Mouse (Mus musculus) stomach, postnatal 0 days (tissue): ENCODE results near the gene Olfr1135. TPM values are rescaled to one million over a fixed set of nuclear protein-coding genes. Genes with fewer than 3 reads are reported as not detected.

ENCODE experiments used
- ATAC-seq: fragments of 200-750 bp; cut with Nextera tagmentation; 2 replicates; pipeline ENCODE4 v1.8.0; 2017; ENCODE audit not compliant: low FRiP score, low TSS enrichment
- DNase-seq: peaks from one replicate; pipeline ENCODE4 v3.0.0-alpha.2; 2016; ENCODE audit warnings: low spot score
- H3K27ac ChIP-seq: fragments of 300-500 bp; sonication (generic); replicated peaks from 2 replicates; pipeline ENCODE4 v1.5.1; 2014; ENCODE audit warnings: mild to moderate bottlenecking, control low read depth
- H3K27me3 ChIP-seq: fragments of 300-500 bp; sonication (generic); 2 replicates; pipeline ENCODE4 v1.6.1; 2014; ENCODE audit warnings: low read length; ENCODE audit not compliant: control insufficient read depth, insufficient read depth
- H3K36me3 ChIP-seq: fragments of 300-500 bp; sonication (generic); 2 replicates; pipeline ENCODE4 v1.6.1; 2014; ENCODE audit warnings: low read length, mixed read lengths; ENCODE audit not compliant: control insufficient read depth, insufficient read depth
- H3K4me1 ChIP-seq: fragments of 300-500 bp; sonication (generic); replicated peaks from 2 replicates; pipeline ENCODE4 v1.6.1; 2014; ENCODE audit warnings: antibody characterized with exemption; ENCODE audit not compliant: control insufficient read depth, insufficient read depth
- H3K4me2 ChIP-seq: fragments of 300-500 bp; sonication (generic); replicated peaks from 2 replicates; pipeline ENCODE4 v1.6.1; 2014; ENCODE audit warnings: low read depth, mild to moderate bottlenecking, control low read depth, moderate library complexity
- H3K4me3 ChIP-seq: fragments of 300-500 bp; sonication (generic); 2 replicates; pipeline ENCODE4 v1.5.1; 2014; ENCODE audit warnings: low read depth, low read length, control low read depth
- H3K9ac ChIP-seq: fragments of 300-500 bp; sonication (generic); 2 replicates; pipeline ENCODE4 v1.6.1; 2014; ENCODE audit warnings: mild to moderate bottlenecking, low read length, control low read depth, mixed read lengths
- H3K9me3 ChIP-seq: fragments of 300-500 bp; sonication (generic); 2 replicates; pipeline ENCODE4 v1.6.1; 2016; ENCODE audit warnings: low read length; ENCODE audit not compliant: control insufficient read depth
- CTCF ChIP-seq: IDR thresholded peaks from 2 replicates; pipeline ENCODE4 v1.5.1; 2016; ENCODE audit warnings: antibody characterized with exemption, low read depth, mild to moderate bottlenecking, moderate library complexity
- EP300 ChIP-seq: optimal IDR thresholded peaks from 2 replicates; pipeline ENCODE3; 2016; ENCODE audit warnings: antibody characterized with exemption
- WGBS: fragments of 180-500 bp; shearing (Covaris S2); extraction: QIAGEN DNeasy Blood & Tissue Kit; methylation state at CpG from one replicate; pipeline ENCODE4 v1.1.7; 2014; 5-methylcytosine and 5-hydroxymethylcytosine counted together
- polyA plus RNA-seq: library from polyadenylated mRNA; unstranded; fragments of >200 nt; fragmentation: Nextera tagmentation; extraction: Ambion mirVana; gene quantifications from 2 replicates; pipeline ENCODE4 v1.2.1, GENCODE M21; 2015

Gene Olfr1135
- polyA plus RNA-seq, 1 experiment from 2014 or later: not detected

DNA sequence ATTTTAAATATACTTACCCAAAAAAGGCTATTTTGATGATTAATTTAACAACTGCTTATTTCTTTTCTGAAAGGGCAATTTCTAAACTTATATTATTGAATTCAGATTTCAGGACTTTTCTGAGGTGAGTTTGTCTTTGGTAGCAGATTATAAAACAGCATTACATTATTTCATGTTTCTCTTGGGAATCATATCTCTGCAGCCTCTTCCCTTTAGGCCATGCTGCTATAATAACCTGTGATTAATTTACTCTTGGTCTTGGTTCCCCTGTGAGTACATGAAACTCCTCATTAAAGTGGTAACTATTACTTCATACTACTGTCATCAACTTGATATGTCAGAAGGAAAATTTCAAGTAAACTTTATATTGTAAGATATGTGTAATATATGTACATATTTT is 36.0 kb downstream of the Olfr1135 start, which contains the start of gene Olfr1132:
TSS of gene Olfr1132 (minus strand) at position 101 of the 400 bp plus-strand sequence.
- DNase-seq (no peak), ATAC-seq (no peak)
- Histone ChIP-seq H3K4me2 (no peak within 1 kb of the TSS), H3K9me3 (no peaks in the 10 kb centered on the region), H3K27me3 (no peaks in the 10 kb centered on the region), H3K4me1 (no peaks in the 10 kb centered on the region), H3K36me3 (no peaks in the 10 kb centered on the region), H3K9ac (no peak within 1 kb of the TSS), H3K4me3 (no peak within 1 kb of the TSS), H3K27ac (no peak within 1 kb of the TSS)
- TF ChIP-seq EP300: no peak
- no peak for TF ChIP-seq CTCF

DNA sequence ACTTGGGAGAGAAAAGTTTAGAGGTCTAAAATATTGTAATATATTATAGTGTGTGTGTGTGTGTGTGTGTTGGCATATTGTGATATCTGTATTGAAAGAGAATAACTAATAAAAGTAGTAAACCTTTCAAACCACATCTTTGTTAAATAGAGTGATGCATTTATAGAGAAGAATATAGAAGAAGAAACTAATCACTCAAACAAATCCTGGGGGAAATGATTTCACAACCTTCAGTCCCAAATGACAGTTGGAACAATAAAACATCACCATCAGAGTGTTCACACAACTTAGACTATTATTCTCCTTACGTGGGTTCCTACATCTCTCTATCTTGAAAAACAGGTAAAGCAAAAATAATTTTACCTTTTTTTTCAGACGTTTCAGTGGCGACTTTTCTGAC is 46.7 kb downstream of the Olfr1135 start, which contains the start of gene Olfr1131:
TSS of gene Olfr1131 (plus strand) at position 301 of the 400 bp plus-strand sequence.
- no peak within 1 kb of the TSS for H3K27ac ChIP-seq
- WGBS: 50% methylated on average over 3 of the region's 3 CpGs
- no peaks in the 10 kb centered on the region for H3K36me3 ChIP-seq
- ATAC-seq (no peak), DNase-seq (no peak)
- TF ChIP-seq EP300 (no peak), CTCF (no peak)
- H3K4me2 ChIP-seq: no peak within 1 kb of the TSS
- no peak within 1 kb of the TSS for H3K9ac ChIP-seq
- H3K4me1 ChIP-seq: no peaks in the 10 kb centered on the region
- no peaks in the 10 kb centered on the region for H3K27me3 ChIP-seq
- H3K4me3 ChIP-seq: no peak within 1 kb of the TSS
- H3K9me3 ChIP-seq: no peaks in the 10 kb centered on the region

Other genes with a start within 250 kb of the Olfr1135 start
- 0.05 TPM in 1 of 2 replicates, not detected in the other for gene Olfr1124, start 243.4 kb downstream of the Olfr1135 start, polyA plus RNA-seq
- not detected in 2 replicates for gene Olfr1126, start 219.7 kb downstream of the Olfr1135 start, polyA plus RNA-seq
- gene Pramel7, start 176.6 kb downstream of the Olfr1135 start, polyA plus RNA-seq: not detected in 2 replicates
- gene Pramel6, start 167.1 kb downstream of the Olfr1135 start, polyA plus RNA-seq: not detected in 2 replicates
- gene Olfr153, start 141.9 kb downstream of the Olfr1135 start, polyA plus RNA-seq: not detected in 2 replicates
- not detected in 2 replicates for gene Olfr1128, start 128.1 kb downstream of the Olfr1135 start, polyA plus RNA-seq
- not detected in 2 replicates for gene Olfr1129, start 99.8 kb downstream of the Olfr1135 start, polyA plus RNA-seq
- not detected in 2 replicates for gene Olfr1130, start 67.5 kb downstream of the Olfr1135 start, polyA plus RNA-seq
- gene Olfr1131, start 46.6 kb downstream of the Olfr1135 start, polyA plus RNA-seq: not detected in 2 replicates
- not detected in 2 replicates for gene Olfr1132, start 36.1 kb downstream of the Olfr1135 start, polyA plus RNA-seq
- not detected in 2 replicates for gene Olfr1133, start 26.3 kb downstream of the Olfr1135 start, polyA plus RNA-seq
- not detected in 2 replicates for gene Olfr1134, start 15.2 kb downstream of the Olfr1135 start, polyA plus RNA-seq
- not detected in 2 replicates for gene Olfr1136, start 20.3 kb upstream of the Olfr1135 start, polyA plus RNA-seq
- not detected in 2 replicates for gene Olfr1137, start 39.5 kb upstream of the Olfr1135 start, polyA plus RNA-seq
- not detected in 2 replicates for gene Olfr1138, start 66.3 kb upstream of the Olfr1135 start, polyA plus RNA-seq
- not detected in 2 replicates for gene Olfr1140, start 70.1 kb upstream of the Olfr1135 start, polyA plus RNA-seq
- not detected in 2 replicates for gene Olfr1141, start 80.3 kb upstream of the Olfr1135 start, polyA plus RNA-seq
- gene Olfr152, start 105.8 kb upstream of the Olfr1135 start, polyA plus RNA-seq: not detected in 2 replicates
- gene Olfr1143, start 126.9 kb upstream of the Olfr1135 start, polyA plus RNA-seq: not detected in 2 replicates
- gene Olfr1145, start 136.2 kb upstream of the Olfr1135 start, polyA plus RNA-seq: not detected in 2 replicates
- not detected in 2 replicates for gene Olfr1148, start 156.9 kb upstream of the Olfr1135 start, polyA plus RNA-seq
- gene Olfr1150-ps1, start 170.3 kb upstream of the Olfr1135 start, polyA plus RNA-seq: not detected in 2 replicates
- gene Olfr1151, start 182.2 kb upstream of the Olfr1135 start, polyA plus RNA-seq: not detected in 2 replicates
- not detected in 2 replicates for gene Olfr1152, start 192.8 kb upstream of the Olfr1135 start, polyA plus RNA-seq
- gene Olfr1153, start 221.3 kb upstream of the Olfr1135 start, polyA plus RNA-seq: 0.10 TPM in 1 of 2 replicates, not detected in the other
- gene Olfr1154, start 231.5 kb upstream of the Olfr1135 start, polyA plus RNA-seq: not detected in 2 replicates